Mouse (Mus musculus) testis, adult 2 months (tissue): Measurements from ENCODE around the gene Adgrl2.

Experiments used
- CTCF ChIP-seq: fragments of 200-500 bp; IDR thresholded peaks from 2 replicates; pipeline ENCODE4 v1.5.1; 2012; ENCODE audit warnings: low read depth, mild to moderate bottlenecking, inconsistent platforms, low read length, moderate library complexity; ENCODE audit not compliant: control insufficient read depth, insufficient read depth, insufficient replicate concordance
- POLR2A ChIP-seq: fragments of 200-500 bp; IDR thresholded peaks from 2 replicates; pipeline ENCODE4 v1.6.1; 2012; ENCODE audit warnings: low read depth, mild to moderate bottlenecking, inconsistent platforms, low read length, moderate library complexity; ENCODE audit not compliant: control insufficient read depth

- TF ChIP-seq POLR2A (no peak), CTCF (no peak)
These were observed 33.5 kb downstream of the Adgrl2 start for GRCm38 (mm10) chr3:148956887-148957286.
